Mouse (Mus musculus): ENCODE results near the gene Atxn10. TPM values are rescaled to one million over a fixed set of nuclear protein-coding genes. Genes with fewer than 3 reads are reported as not detected.

Gene Atxn10
- polyA plus RNA-seq, 1 experiment from 2014 or later, result 360 TPM

GRCm38 (mm10) chr15:85409836-85410235 lies 73.8 kb downstream of the Atxn10 start:
- no peak overlapping the region for H3K4me2 ChIP-seq
- H3K9ac ChIP-seq, result no peak overlapping the region
- WGBS, result 64% methylated on average over 6 of the region's 6 CpGs
- no peak overlapping the region for H3K4me3 ChIP-seq (ENCODE audit: low read depth, low read length)
- H3K27me3 ChIP-seq (ENCODE audit: insufficient read depth, low read length), result no peaks in the 10 kb centered on the region
- H3K27ac ChIP-seq (ENCODE audit: low read depth), result no peak overlapping the region
- no peaks in the 10 kb centered on the region for H3K4me1 ChIP-seq (ENCODE audit: insufficient read depth)
- no peaks in the 10 kb centered on the region for H3K9me3 ChIP-seq (ENCODE audit: low read depth, low read length)
- TF ChIP-seq CTCF (IDR thresholded peaks at IDR 0.05; ENCODE audit: low read depth), result no peak
- no peak for ATAC-seq (ENCODE audit: insufficient read depth)
- DNase-seq, result peak; percentile 13
- H3K36me3 ChIP-seq (ENCODE audit: insufficient read depth), result peaks cover 3% of the 10 kb centered on the region; the same call in 1 of the 2 replicates

GRCm38 (mm10) chr15:85414620-85415019 lies 78.6 kb downstream of the Atxn10 start:
- H3K36me3 ChIP-seq (ENCODE audit: insufficient read depth), result peaks cover 4% of the 10 kb centered on the region; the same call in 1 of the 2 replicates
- H3K27me3 ChIP-seq (ENCODE audit: insufficient read depth, low read length), result no peaks in the 10 kb centered on the region
- TF ChIP-seq CTCF (IDR thresholded peaks at IDR 0.05; ENCODE audit: low read depth), result no peak
- no peak overlapping the region for H3K4me3 ChIP-seq (ENCODE audit: low read depth, low read length)
- H3K9ac ChIP-seq, result no peak overlapping the region
- H3K27ac ChIP-seq (ENCODE audit: low read depth), result no peak overlapping the region
- ATAC-seq (ENCODE audit: insufficient read depth) (no peak), DNase-seq (no peak)
- no peak overlapping the region for H3K4me2 ChIP-seq
- WGBS, result 75% methylated on average over 2 of the region's 2 CpGs
- H3K9me3 ChIP-seq (ENCODE audit: low read depth, low read length), result no peaks in the 10 kb centered on the region
- H3K4me1 ChIP-seq (ENCODE audit: insufficient read depth), result no peaks in the 10 kb centered on the region

DNA sequence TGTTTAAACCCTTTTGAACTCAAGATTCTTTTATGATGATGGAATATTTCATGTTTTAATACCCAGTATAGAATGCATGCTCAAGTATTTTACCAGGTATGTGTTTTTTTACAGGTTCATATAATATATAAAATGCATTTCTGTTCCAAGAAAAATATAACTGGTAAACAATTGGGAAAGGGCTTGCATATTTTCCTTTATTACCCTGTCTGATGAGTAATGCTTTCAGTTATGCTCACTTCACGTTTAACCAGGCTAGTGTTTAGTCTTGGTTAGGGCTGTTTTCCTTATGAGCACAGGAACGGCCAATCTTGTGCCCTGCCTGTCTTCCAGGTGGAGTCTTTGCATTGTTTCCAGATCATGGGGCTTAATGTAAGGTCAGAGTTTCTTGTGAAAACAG lies 84.6 kb downstream of the Atxn10 start:
- no peak for ATAC-seq (ENCODE audit: insufficient read depth)
- Histone ChIP-seq H3K4me1 (ENCODE audit: insufficient read depth) (0 out of 2 replicates have a peak, but pooled peaks cover 2% of the 10 kb centered on the region), H3K4me3 (ENCODE audit: low read depth, low read length) (no peak overlapping the region), H3K36me3 (ENCODE audit: insufficient read depth) (peaks cover 4% of the 10 kb centered on the region; the same call in 1 of the 2 replicates), H3K27ac (ENCODE audit: low read depth) (no peak overlapping the region), H3K9ac (no peak overlapping the region), H3K9me3 (ENCODE audit: low read depth, low read length) (no peaks in the 10 kb centered on the region), H3K27me3 (ENCODE audit: insufficient read depth, low read length) (no peaks in the 10 kb centered on the region), H3K4me2 (no peak overlapping the region)
- no peak for DNase-seq
- 46% methylated on average over 2 of the region's 2 CpGs for WGBS
- TF ChIP-seq CTCF (IDR thresholded peaks at IDR 0.05; ENCODE audit: low read depth), result no peak

DNA sequence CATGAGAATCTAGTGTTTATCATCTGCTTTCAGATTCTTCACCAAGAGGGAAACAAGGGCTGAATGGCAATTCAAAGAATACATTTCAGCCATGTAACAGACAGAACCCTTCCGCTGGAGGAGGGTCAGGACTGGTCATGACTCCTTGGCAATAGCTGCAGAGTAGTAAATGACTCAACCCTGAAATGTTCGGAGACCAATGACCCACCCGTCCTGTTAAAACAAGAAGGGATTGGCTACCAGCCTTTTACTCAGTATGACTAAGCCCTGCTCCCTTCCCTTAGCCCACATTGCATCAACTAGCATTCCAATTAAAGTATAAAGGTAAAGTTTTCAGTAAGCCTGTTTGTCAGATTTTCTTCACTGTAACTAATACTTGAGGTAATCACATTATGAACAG lies 88.2 kb downstream of the Atxn10 start:
- H3K4me3 ChIP-seq (ENCODE audit: low read depth, low read length), result no peak overlapping the region
- no peak overlapping the region for H3K27ac ChIP-seq (ENCODE audit: low read depth)
- 0 out of 2 replicates have a peak, but pooled peaks cover 2% of the 10 kb centered on the region for H3K4me1 ChIP-seq (ENCODE audit: insufficient read depth)
- 72% methylated on average over 3 of the region's 3 CpGs for WGBS
- ATAC-seq (ENCODE audit: insufficient read depth) (no peak), DNase-seq (no peak)
- H3K36me3 ChIP-seq (ENCODE audit: insufficient read depth), result no peaks in the 10 kb centered on the region
- no peak for TF ChIP-seq CTCF (IDR thresholded peaks at IDR 0.05; ENCODE audit: low read depth)
- H3K9me3 ChIP-seq (ENCODE audit: low read depth, low read length), result no peaks in the 10 kb centered on the region
- no peak overlapping the region for H3K4me2 ChIP-seq
- H3K27me3 ChIP-seq (ENCODE audit: insufficient read depth, low read length), result no peaks in the 10 kb centered on the region
- no peak overlapping the region for H3K9ac ChIP-seq

GRCm38 (mm10) chr15:85428140-85428539 lies 92.1 kb downstream of the Atxn10 start:
- no peak for ATAC-seq (ENCODE audit: insufficient read depth)
- H3K9ac ChIP-seq, result no peak overlapping the region
- 0 out of 2 replicates have a peak, but pooled peaks cover 2% of the 10 kb centered on the region for H3K4me1 ChIP-seq (ENCODE audit: insufficient read depth)
- H3K9me3 ChIP-seq (ENCODE audit: low read depth, low read length), result no peaks in the 10 kb centered on the region
- TF ChIP-seq CTCF (IDR thresholded peaks at IDR 0.05; ENCODE audit: low read depth), result no peak
- no peaks in the 10 kb centered on the region for H3K27me3 ChIP-seq (ENCODE audit: insufficient read depth, low read length)
- DNase-seq, result no peak
- H3K4me3 ChIP-seq (ENCODE audit: low read depth, low read length), result no peak overlapping the region
- H3K27ac ChIP-seq (ENCODE audit: low read depth), result no peak overlapping the region
- WGBS, result 80% methylated on average over 6 of the region's 6 CpGs
- no peaks in the 10 kb centered on the region for H3K36me3 ChIP-seq (ENCODE audit: insufficient read depth)
- no peak overlapping the region for H3K4me2 ChIP-seq

GRCm38 (mm10) chr15:85442568-85442967 lies 106.5 kb downstream of the Atxn10 start:
- H3K9me3 ChIP-seq (ENCODE audit: low read depth, low read length), result no peaks in the 10 kb centered on the region
- no peaks in the 10 kb centered on the region for H3K27me3 ChIP-seq (ENCODE audit: insufficient read depth, low read length)
- H3K36me3 ChIP-seq (ENCODE audit: insufficient read depth), result peaks cover 62% of the 10 kb centered on the region
- H3K9ac ChIP-seq, result no peak overlapping the region
- TF ChIP-seq CTCF (IDR thresholded peaks at IDR 0.05; ENCODE audit: low read depth), result no peak
- no peak overlapping the region for H3K4me3 ChIP-seq (ENCODE audit: low read depth, low read length)
- DNase-seq (no peak), ATAC-seq (ENCODE audit: insufficient read depth) (no peak)
- 77% methylated on average over 3 of the region's 3 CpGs for WGBS
- H3K4me1 ChIP-seq (ENCODE audit: insufficient read depth), result no peaks in the 10 kb centered on the region
- no peak overlapping the region for H3K4me2 ChIP-seq
- H3K27ac ChIP-seq (ENCODE audit: low read depth), result no peak overlapping the region

DNA sequence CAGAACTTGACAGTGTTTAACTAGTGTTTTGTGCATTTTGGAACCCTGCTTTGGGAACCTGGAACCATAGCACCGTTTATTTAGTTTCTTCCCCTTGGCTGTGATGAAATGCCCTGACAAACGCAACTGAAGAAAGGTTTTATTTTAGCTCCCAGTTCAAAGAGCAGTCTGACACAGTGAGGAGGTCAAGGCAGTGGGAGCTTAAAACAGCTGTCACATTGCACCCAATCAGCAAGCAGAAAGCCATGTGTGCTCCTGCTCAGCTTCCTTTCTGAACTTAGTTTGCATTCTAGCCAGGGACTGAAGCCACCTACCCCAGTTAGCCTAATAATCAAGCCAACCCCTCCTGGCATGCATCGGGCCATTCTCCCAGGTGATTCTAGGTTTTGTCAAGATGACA lies 110.6 kb downstream of the Atxn10 start:
- H3K4me3 ChIP-seq (ENCODE audit: low read depth, low read length), result no peak overlapping the region
- H3K36me3 ChIP-seq (ENCODE audit: insufficient read depth), result peaks cover 52% of the 10 kb centered on the region; the same call in 1 of the 2 replicates
- no peaks in the 10 kb centered on the region for H3K9me3 ChIP-seq (ENCODE audit: low read depth, low read length)
- no peak overlapping the region for H3K27ac ChIP-seq (ENCODE audit: low read depth)
- no peak overlapping the region for H3K9ac ChIP-seq
- H3K4me1 ChIP-seq (ENCODE audit: insufficient read depth), result no peaks in the 10 kb centered on the region
- no peak for ATAC-seq (ENCODE audit: insufficient read depth)
- no peak overlapping the region for H3K4me2 ChIP-seq
- no peak for DNase-seq
- H3K27me3 ChIP-seq (ENCODE audit: insufficient read depth, low read length), result no peaks in the 10 kb centered on the region
- WGBS, result 64% methylated on average over 3 of the region's 3 CpGs
- no peak for TF ChIP-seq CTCF (IDR thresholded peaks at IDR 0.05; ENCODE audit: low read depth)

DNA sequence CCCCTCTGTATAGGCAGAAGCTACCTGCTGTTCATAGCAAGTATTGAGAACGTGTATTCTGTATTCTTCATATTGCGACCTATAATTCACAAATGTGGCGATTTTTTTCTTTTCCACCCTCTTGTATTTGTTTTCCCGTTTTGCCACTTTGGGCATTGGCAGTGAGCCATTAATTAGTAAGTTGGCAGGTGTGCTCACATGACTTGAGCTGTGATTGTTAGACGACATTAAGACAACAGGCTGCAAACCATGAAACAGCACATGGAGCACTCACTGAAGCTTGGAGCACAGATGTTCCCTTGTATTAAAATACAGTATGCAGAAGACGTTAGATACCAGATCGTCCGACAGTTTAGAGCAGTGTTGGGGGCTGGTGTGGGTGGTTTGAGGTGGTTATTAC lies 120.8 kb downstream of the Atxn10 start:
- peaks cover 3% of the 10 kb centered on the region; the same call in 1 of the 2 replicates for H3K4me1 ChIP-seq (ENCODE audit: insufficient read depth)
- H3K4me3 ChIP-seq (ENCODE audit: low read depth, low read length), result no peak overlapping the region
- no peak for TF ChIP-seq CTCF (IDR thresholded peaks at IDR 0.05; ENCODE audit: low read depth)
- H3K27ac ChIP-seq (ENCODE audit: low read depth), result no peak overlapping the region
- ATAC-seq (ENCODE audit: insufficient read depth), result no peak
- WGBS, result 75% methylated on average over 8 of the region's 8 CpGs
- H3K9ac ChIP-seq, result no peak overlapping the region
- no peak overlapping the region for H3K4me2 ChIP-seq
- H3K27me3 ChIP-seq (ENCODE audit: insufficient read depth, low read length), result no peaks in the 10 kb centered on the region
- peaks cover 41% of the 10 kb centered on the region; the same call in 1 of the 2 replicates for H3K36me3 ChIP-seq (ENCODE audit: insufficient read depth)
- no peaks in the 10 kb centered on the region for H3K9me3 ChIP-seq (ENCODE audit: low read depth, low read length)
- DNase-seq, result no peak

All from lung, embryonic 14.5 days (tissue).